Mouse (Mus musculus) limb, embryonic 11.5 days (tissue): ENCODE measurements around the gene Gm45713. TPM values are rescaled to one million over a fixed set of nuclear protein-coding genes. Genes with fewer than 3 reads are reported as not detected.
"Not testable (repeated sequence)": the region's sequence is repeated elsewhere in the genome, so short reads cannot be mapped to it uniquely, and the experiment has no call there.

Experiments used
- ATAC-seq: fragments of 200-750 bp; cut with Nextera tagmentation; 2 replicates; pipeline ENCODE4 v1.8.0; 2017; ENCODE audit warnings: low read depth; ENCODE audit not compliant: insufficient number of reproducible peaks, low FRiP score, low TSS enrichment
- DNase-seq: peaks from one replicate; pipeline ENCODE4 v3.0.0-alpha.2; 2015; ENCODE audit warnings: low spot score
- H3K27ac ChIP-seq: fragments of 300-500 bp; sonication (generic); replicated peaks from 2 replicates; pipeline ENCODE4 v1.5.1; 2014; ENCODE audit warnings: low read depth, mild to moderate bottlenecking, low read length
- H3K27me3 ChIP-seq: fragments of 300-500 bp; sonication (generic); 2 replicates; pipeline ENCODE4 v1.6.1; 2014; ENCODE audit warnings: mild to moderate bottlenecking, low read length, mixed read lengths; ENCODE audit not compliant: control insufficient read depth, insufficient read depth
- H3K36me3 ChIP-seq: fragments of 300-500 bp; sonication (generic); 2 replicates; pipeline ENCODE4 v1.6.1; 2014; ENCODE audit warnings: mild to moderate bottlenecking, low read length, moderate library complexity, mixed read lengths; ENCODE audit not compliant: control insufficient read depth, insufficient read depth
- H3K4me1 ChIP-seq: fragments of 300-500 bp; sonication (generic); 2 replicates; pipeline ENCODE4 v1.6.1; 2014; ENCODE audit warnings: low read length, mixed read lengths; ENCODE audit not compliant: control insufficient read depth, insufficient read depth
- H3K4me2 ChIP-seq: fragments of 300-500 bp; sonication (generic); 2 replicates; pipeline ENCODE4 v1.6.1; 2014; ENCODE audit warnings: low read depth, mild to moderate bottlenecking, moderate library complexity; ENCODE audit not compliant: severe bottlenecking
- H3K4me3 ChIP-seq: fragments of 300-500 bp; sonication (generic); 2 replicates; pipeline ENCODE4 v1.5.1; 2014; ENCODE audit warnings: low read depth, low read length
- H3K9ac ChIP-seq: fragments of 300-500 bp; sonication (generic); 2 replicates; pipeline ENCODE4 v1.6.1; 2014; ENCODE audit warnings: mild to moderate bottlenecking, low read length
- H3K9me3 ChIP-seq: fragments of 300-500 bp; sonication (generic); 2 replicates; pipeline ENCODE4 v1.6.1; 2016; ENCODE audit warnings: low read length; ENCODE audit not compliant: control insufficient read depth
- WGBS: fragments of 180-500 bp; shearing (Covaris S2); extraction: QIAGEN DNeasy Blood & Tissue Kit; methylation state at CpG from one replicate; pipeline ENCODE4 v1.1.7; 2014; 5-methylcytosine and 5-hydroxymethylcytosine counted together
- polyA plus RNA-seq: library from polyadenylated mRNA; unstranded; fragments of >200 nt; fragmentation: Nextera tagmentation; extraction: Ambion mirVana; gene quantifications from 2 replicates; pipeline ENCODE4 v1.2.1, GENCODE M21; 2014

The Gm45713 gene
- polyA plus RNA-seq, 1 experiment from 2014 or later: 0.45 TPM

- Histone ChIP-seq H3K36me3 (no peaks in the 10 kb centered on the region), H3K9me3 (0 out of 2 replicates have a peak, but pooled peaks cover 3% of the 10 kb centered on the region), H3K27ac (no peak overlapping the region), H3K4me1 (0 out of 2 replicates have a peak, but pooled peaks cover 8% of the 10 kb centered on the region), H3K4me2 (peak overlapping the region; percentile 10), H3K27me3 (peaks cover 79% of the 10 kb centered on the region), H3K4me3 (peak overlapping the region; percentile 12; the same call in 1 of the 2 replicates), H3K9ac (no peak overlapping the region)
- 2% methylated on average over 28 of the region's 31 CpGs for WGBS
- ATAC-seq: no peak
- DNase-seq: no peak
Measured at GRCm38 (mm10) chr7:45176356-45176755, 40.3 kb upstream of the Gm45713 start.

- peak overlapping the region; percentile 10 for H3K4me2 ChIP-seq
- no peak overlapping the region for H3K27ac ChIP-seq
- 2% methylated on average over 23 of the region's 23 CpGs for WGBS
- 0 out of 2 replicates have a peak, but pooled peaks cover 3% of the 10 kb centered on the region for H3K9me3 ChIP-seq
- peaks cover 79% of the 10 kb centered on the region for H3K27me3 ChIP-seq
- peak overlapping the region; percentile 12; the same call in 1 of the 2 replicates for H3K4me3 ChIP-seq
- ATAC-seq: no peak
- no peak overlapping the region for H3K9ac ChIP-seq
- 0 out of 2 replicates have a peak, but pooled peaks cover 5% of the 10 kb centered on the region for H3K4me1 ChIP-seq
- no peak for DNase-seq
- no peaks in the 10 kb centered on the region for H3K36me3 ChIP-seq
Measured at GRCm38 (mm10) chr7:45175929-45176328, 39.9 kb upstream of the Gm45713 start.

GRCm38 (mm10) chr7:45175398-45175797 lies 39.4 kb upstream of the Gm45713 start:
- no peak overlapping the region for H3K27ac ChIP-seq
- H3K4me2 ChIP-seq: no peak overlapping the region
- H3K9me3 ChIP-seq: peaks cover 3% of the 10 kb centered on the region; the same call in 1 of the 2 replicates
- no peak overlapping the region for H3K4me3 ChIP-seq
- no peak for DNase-seq
- no peak overlapping the region for H3K9ac ChIP-seq
- WGBS: 6% methylated on average over 13 of the region's 13 CpGs
- 0 out of 2 replicates have a peak, but pooled peaks cover 3% of the 10 kb centered on the region for H3K4me1 ChIP-seq
- no peaks in the 10 kb centered on the region for H3K36me3 ChIP-seq
- no peak for ATAC-seq
- H3K27me3 ChIP-seq: peaks cover 74% of the 10 kb centered on the region

DNA sequence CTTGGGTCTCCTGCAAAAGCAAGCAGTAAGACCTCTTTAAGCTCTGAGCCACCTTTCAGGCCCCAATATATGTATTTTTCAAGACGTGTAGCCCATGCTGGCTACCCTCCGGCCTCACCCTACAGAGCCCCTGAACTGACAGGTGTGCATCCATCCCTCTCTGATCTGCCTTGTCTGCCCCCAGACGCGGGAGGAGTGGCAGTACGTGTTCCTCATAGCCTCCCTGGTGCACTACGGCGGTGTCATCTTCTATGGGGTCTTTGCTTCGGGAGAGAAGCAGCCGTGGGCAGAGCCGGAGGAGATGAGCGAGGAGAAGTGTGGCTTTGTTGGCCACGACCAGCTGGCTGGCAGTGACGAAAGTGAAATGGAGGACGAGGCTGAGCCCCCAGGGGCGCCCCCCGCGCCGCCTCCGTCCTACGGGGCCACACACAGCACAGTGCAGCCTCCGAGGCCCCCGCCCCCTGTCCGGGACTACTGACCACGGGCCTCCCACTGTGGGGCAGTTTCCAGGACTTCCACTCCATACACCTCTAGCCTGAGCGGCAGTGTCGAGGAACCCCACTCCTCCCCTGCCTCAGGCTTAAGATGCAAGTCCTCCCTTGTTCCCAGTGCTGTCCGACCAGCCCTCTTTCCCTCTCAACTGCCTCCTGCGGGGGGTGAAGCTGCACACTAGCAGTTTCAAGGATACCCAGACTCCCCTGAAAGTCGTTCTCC lies 38.7 kb upstream of the Gm45713 start:
- H3K4me2 ChIP-seq: no peak overlapping the region
- no peak overlapping the region for H3K27ac ChIP-seq
- peaks cover 68% of the 10 kb centered on the region for H3K27me3 ChIP-seq
- no peak overlapping the region for H3K9ac ChIP-seq
- WGBS: 7% methylated on average over 25 of the region's 29 CpGs
- H3K4me3 ChIP-seq: 0 out of 2 replicates have a peak overlapping the region, but pooled peaks have one; percentile 5
- peaks cover 9% of the 10 kb centered on the region for H3K9me3 ChIP-seq
- ATAC-seq: no peak
- 0 out of 2 replicates have a peak, but pooled peaks cover 3% of the 10 kb centered on the region for H3K4me1 ChIP-seq
- no peaks in the 10 kb centered on the region for H3K36me3 ChIP-seq
- DNase-seq: peak; percentile 40

- H3K36me3 ChIP-seq, H3K4me3 ChIP-seq, H3K9ac ChIP-seq, ATAC-seq, H3K27ac ChIP-seq, H3K4me1 ChIP-seq, DNase-seq, H3K4me2 ChIP-seq: not testable (repeated sequence)
- WGBS: 38% methylated on average over 1 of the region's 1 CpGs
- Histone ChIP-seq H3K9me3 (peaks cover 17% of the 10 kb centered on the region), H3K27me3 (peaks cover 67% of the 10 kb centered on the region)
Measured at GRCm38 (mm10) chr7:45173772-45174171, 37.7 kb upstream of the Gm45713 start.

- Histone ChIP-seq H3K27me3 (peaks cover 67% of the 10 kb centered on the region), H3K4me1 (0 out of 2 replicates have a peak, but pooled peaks cover 3% of the 10 kb centered on the region), H3K4me2 (no peak overlapping the region), H3K4me3 (no peak overlapping the region), H3K36me3 (no peaks in the 10 kb centered on the region), H3K9me3 (peaks cover 17% of the 10 kb centered on the region), H3K27ac (no peak overlapping the region), H3K9ac (no peak overlapping the region)
- ATAC-seq (no peak), DNase-seq (no peak)
- 63% methylated on average over 7 of the region's 7 CpGs for WGBS
Measured at GRCm38 (mm10) chr7:45172974-45173373, 36.9 kb upstream of the Gm45713 start.

- Histone ChIP-seq H3K27me3 (peaks cover 66% of the 10 kb centered on the region), H3K9ac (no peak overlapping the region), H3K27ac (no peak overlapping the region), H3K4me2 (no peak overlapping the region), H3K36me3 (no peaks in the 10 kb centered on the region), H3K9me3 (peaks cover 14% of the 10 kb centered on the region), H3K4me1 (no peaks in the 10 kb centered on the region), H3K4me3 (no peak overlapping the region)
- 96% methylated on average over 3 of the region's 3 CpGs for WGBS
- DNase-seq: no peak
- ATAC-seq: no peak
Measured at GRCm38 (mm10) chr7:45169495-45169894, 33.5 kb upstream of the Gm45713 start.

DNA sequence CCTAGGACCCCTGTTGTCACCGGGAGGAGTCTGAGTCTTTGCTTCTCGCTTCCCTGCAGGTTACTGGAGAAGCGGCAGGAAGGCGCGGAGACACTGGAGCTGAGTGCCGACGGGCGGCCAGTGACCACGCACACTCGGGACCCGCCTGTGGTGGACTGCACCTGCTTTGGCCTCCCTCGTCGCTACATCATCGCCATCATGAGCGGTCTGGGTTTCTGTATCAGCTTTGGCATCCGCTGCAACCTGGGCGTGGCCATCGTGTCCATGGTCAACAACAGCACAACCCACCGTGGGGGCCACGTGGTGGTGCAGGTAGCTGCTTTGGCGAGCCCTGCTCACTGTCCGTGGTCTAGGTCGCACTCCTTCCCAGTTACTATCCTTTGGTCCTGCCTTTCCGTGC lies 32.6 kb upstream of the Gm45713 start:
- no peak for ATAC-seq
- no peak overlapping the region for H3K4me3 ChIP-seq
- WGBS: 6% methylated on average over 24 of the region's 24 CpGs
- no peaks in the 10 kb centered on the region for H3K36me3 ChIP-seq
- H3K27me3 ChIP-seq: peaks cover 70% of the 10 kb centered on the region
- peaks cover 14% of the 10 kb centered on the region for H3K9me3 ChIP-seq
- H3K27ac ChIP-seq: no peak overlapping the region
- no peak for DNase-seq
- no peak overlapping the region for H3K4me2 ChIP-seq
- H3K4me1 ChIP-seq: no peaks in the 10 kb centered on the region
- H3K9ac ChIP-seq: no peak overlapping the region
